Mouse (Mus musculus): ENCODE measurements at regions not wholly inside any gene's neighbourhood (a gene's known extent, or its start where the extent isn't known, plus 50 kb on each side); places are given as distances from the start of the nearest gene placed in this dataset.

DNA sequence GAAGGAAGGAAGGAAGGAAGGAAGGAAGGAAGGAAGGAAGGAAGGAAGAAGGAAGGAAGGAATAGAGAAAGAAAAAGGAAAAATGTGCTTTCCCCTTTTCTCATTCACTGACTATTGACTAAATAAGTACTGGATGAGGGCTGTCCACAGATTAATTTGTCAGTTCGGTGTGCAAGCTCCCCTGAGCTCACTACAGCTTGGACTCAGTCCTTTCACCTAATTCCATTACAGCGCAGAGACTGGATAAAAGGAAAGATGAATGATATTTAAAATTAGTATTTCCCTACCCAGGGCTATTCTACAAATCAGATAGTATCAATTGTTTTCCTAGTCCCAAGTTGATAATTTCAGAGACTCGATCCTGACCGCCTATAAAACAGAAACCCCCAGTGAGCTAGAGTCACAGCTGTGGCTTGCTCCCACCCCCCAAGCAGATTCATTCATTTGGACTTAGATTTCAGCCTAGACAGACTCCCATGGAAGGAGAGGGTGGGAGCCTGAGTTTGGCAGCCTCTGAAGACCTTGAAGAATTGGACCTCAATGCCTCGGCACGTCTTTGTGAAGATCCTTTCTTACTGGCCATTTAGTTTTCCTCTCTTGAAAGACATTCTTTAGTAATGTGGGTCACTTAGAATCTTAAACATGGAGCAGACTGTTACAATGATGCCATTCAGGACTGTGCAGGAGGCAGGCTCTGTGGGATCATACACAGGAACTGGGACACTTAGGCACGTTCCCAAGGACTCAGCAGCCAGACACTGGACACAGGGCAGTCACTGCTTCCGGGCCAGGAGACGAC, 179.2 kb upstream of the Pabpc6 start:
- DNase-seq (ENCODE audit: extremely low spot score), result no peak

DNA sequence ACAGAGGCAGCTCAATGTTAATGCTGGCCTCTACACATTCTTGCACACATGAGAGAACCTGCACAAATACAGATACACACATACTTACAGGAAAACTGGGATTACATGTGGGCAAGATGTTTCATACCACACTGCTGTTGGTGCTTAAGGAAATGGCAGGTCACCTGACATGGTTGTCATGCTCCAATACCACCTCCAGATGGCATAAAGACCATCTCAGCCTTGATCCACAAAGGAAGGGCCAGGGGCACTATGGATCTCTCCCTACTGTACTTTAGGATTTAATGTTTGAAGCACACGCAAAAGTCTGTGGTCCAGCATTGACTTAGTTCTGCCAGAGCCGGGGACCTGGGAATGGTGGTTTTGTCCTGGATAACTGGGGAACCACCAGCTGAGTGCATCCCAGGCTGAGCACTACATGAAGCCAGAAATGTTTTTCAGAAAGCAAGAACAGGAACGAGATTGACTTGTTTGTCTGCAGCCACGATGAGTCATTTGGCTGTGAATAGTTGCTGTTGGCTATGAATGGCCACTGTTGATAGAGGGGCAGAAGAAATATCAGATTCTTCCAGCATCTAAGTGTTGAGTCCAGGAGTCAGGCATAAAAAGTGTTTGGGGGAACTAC, 176.0 kb upstream of the Pabpc6 start:
- no peak for DNase-seq (ENCODE audit: extremely low spot score)

DNA sequence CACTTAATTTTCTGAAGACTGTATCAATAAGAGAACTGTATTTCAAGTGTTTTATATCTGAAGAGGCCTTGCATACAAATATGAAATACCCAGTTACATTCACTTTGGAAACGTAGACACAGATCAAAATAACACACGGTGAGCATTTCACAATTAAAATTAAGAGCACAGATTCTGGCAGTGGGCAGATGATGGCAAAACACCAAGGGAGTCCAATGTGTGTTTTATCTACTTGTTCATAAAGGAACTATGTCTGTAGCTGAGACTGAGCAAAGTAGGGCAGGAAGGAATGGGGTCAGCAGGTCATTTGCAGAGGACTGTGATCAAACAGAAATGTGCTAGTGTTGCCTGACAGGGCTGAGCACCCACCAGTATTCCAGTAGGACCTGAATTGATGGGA, 171.6 kb upstream of the Pabpc6 start:
- DNase-seq (ENCODE audit: extremely low spot score), result no peak

- DNase-seq (ENCODE audit: extremely low spot score), result no peak
These were observed 169.7 kb upstream of the Pabpc6 start for GRCm38 (mm10) chr17:9839256-9839655.

- no peak for DNase-seq (ENCODE audit: extremely low spot score)
These were observed 167.7 kb upstream of the Pabpc6 start for GRCm38 (mm10) chr17:9836995-9837842.

GRCm38 (mm10) chr17:9829895-9830294, 160.4 kb upstream of the Pabpc6 start:
- no peak for DNase-seq (ENCODE audit: extremely low spot score)

DNA sequence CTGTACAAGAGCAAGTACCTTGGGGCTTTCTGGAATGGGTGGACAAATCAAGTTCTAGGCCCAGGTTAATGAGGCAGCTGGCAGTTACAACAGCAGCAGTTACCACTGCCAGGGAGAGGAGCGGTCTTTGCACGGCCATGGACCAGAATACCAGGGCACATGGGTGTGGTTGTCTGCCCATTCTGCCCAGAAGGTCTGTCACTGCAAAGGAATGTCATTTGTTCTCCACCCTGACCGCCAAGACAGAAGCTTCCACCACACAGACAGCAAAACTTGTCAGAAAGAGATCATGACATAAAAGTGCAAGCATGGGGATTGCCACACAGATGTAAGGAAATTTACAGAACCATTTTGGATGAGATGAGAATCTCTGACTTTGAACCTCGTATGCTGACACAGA, 151.8 kb upstream of the Pabpc6 start:
- DNase-seq (ENCODE audit: extremely low spot score), result no peak

GRCm38 (mm10) chr17:9817056-9817455, 147.5 kb upstream of the Pabpc6 start:
- no peak for DNase-seq (ENCODE audit: extremely low spot score)

DNA sequence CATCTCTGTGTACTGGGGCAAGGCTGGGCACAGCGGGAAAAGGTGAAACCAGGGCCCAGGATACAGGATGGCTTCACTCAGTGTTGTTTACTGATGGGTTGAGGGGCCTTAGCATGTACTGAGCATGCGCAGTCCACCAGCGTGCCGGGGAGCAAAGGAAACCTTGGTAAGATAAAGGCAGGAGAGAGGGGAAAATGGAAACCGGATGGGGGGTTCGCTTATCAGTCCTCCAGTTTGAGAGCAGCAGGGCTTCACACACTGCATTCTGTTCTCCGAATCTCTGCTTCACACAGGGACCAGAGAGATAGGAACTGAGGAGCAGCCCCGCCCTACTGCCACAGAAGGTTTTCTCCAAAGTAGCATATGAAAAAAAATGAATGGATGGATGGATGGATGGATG, 127.6 kb upstream of the Pabpc6 start:
- DNase-seq (ENCODE audit: extremely low spot score), result no peak

- DNase-seq (ENCODE audit: extremely low spot score), result no peak
These were observed 126.9 kb upstream of the Pabpc6 start for GRCm38 (mm10) chr17:9796225-9796988.

DNA sequence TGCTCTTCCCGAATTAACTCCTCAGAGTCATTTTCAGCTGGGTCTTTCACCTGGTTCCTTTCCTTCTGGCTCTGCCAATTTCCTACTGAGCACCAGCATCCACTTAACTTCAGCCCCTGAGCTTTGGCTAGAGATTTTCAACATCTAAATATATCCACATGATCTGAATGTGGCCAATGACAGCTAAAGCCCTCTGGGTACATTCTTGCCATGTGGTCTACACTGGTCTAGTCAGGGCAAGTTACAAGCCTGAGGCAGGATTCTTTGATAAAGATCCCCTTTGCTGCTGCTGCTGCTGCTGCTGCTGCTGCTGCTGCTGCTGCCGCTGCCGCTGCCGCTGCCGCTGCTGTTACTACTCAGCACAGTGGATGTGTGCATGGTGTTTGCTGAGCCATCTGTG, 109.3 kb upstream of the Pabpc6 start:
- DNase-seq (ENCODE audit: extremely low spot score), result no peak

DNA sequence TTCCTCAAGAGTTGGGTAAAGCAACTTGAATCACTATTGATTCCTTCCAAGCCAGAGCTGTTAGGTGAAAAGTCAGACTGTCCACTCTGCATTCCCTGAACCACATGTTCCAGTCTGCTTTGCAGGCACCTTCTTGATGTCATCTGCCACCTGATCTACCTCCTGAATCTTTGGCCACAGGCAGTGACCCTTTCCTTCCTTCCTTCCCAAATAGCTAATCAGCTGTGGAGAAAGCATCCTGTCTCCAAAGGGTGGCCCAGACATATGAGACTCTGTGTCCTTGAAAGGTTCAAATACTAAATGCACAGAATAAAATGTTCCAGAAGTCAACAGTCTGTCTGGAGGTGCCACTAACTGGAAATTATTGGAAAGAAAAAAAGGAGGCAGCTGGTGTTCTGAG, 107.6 kb upstream of the Pabpc6 start:
- DNase-seq (ENCODE audit: extremely low spot score), result no peak

DNA sequence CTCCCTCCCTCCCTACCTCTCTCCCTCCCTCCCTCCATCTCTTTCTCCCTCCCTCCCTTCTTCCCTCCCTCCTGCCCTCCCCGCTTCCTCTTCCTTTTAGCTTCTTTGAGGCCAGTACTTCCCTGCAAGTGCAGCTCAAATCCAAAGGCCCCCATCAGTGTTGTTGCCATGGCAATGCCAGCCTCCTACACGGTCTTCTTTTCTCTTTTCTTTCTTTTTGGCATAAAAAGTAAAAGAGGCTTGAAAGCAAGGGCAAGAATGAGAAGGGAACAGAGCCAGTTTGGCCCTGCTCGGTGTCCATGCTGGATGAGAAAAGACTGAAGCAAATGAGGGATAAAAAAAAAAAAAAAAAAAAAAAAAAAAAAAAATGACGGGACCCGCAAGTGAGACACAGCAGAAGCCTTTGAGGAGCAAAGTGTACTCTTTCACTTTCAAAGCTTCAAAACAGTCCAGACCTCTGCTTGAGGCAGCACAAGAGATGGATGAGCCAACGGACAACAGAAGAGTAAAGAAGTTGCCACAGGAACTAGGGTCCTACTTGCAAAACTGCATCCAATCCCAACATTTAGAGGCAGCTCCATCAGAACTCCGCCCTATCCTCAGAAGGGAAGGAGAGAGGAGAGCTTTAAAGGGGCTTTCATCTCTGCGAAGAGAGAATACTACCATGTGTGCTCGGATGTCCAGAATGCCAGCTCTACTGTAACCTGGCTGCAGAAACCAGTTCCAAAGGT, 106.9 kb upstream of the Pabpc6 start:
- DNase-seq (ENCODE audit: extremely low spot score), result no peak

DNA sequence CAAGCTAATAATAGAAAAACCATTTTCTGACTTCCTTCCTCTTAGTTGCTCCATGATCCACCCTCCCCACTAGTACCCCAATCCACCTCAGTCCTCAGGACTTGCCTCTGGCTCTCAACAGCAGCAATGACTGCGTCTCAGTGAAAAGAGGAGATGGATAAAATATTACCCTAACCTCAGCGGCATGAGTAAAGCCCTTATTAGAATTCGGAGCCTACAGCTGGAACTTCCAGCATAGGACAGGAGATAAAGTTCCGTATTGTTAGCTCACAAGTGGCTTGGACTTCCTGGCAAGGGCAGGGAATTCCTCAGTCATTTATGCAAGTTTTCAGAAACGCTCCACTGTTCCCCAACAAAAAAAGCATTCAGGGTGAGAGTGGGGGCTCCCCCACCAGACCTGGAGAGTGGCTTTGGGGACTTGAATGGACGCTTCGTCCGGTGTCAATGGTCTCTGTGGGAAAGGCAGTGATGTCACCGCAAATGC, 106.2 kb upstream of the Pabpc6 start:
- DNase-seq (ENCODE audit: extremely low spot score), result no peak

- no peak for DNase-seq (ENCODE audit: extremely low spot score)
These were observed 105.5 kb upstream of the Pabpc6 start for GRCm38 (mm10) chr17:9774740-9775629.

DNA sequence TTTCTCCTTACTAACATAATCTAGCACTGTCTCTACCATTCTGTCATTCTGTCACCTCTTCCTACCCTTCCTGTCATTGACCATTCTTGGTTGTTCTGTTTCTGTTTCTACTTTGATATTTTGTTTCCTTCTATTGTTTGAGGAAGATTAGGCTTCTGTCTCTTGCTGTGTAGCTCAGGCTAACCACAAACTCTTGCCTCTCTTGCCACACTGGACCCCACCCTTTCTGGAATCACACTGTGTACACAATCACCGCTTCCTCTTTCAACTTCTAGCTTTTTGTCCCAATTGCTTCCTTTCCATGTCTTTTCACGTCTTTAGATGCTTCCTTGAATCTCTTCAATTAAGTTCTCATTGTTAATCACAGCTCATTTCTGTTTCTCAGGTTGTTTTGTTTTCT, 104.2 kb upstream of the Pabpc6 start:
- DNase-seq (ENCODE audit: extremely low spot score), result no peak

DNA sequence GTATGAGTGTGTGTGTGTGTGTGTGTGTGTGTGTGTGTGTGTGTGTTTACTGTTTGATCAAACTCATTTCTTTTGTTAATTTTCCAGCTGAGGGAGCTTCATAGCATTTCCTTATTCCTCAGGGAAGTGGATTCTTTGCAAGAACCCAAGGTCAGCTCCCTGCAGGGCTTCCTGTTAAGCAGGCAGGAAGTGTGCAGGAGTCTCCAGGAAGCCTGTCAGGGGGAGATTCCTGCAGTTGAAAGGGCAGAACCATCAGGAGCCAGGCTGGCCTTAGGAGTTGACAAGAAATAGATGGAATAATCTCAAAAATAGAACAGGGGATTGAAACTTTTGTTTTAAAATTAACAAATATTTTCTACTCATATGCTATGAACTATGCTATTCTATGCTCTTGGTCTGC, 98.8 kb upstream of the Pabpc6 start:
- no peak for DNase-seq (ENCODE audit: extremely low spot score)

GRCm38 (mm10) chr17:9765680-9766250, 96.2 kb upstream of the Pabpc6 start:
- DNase-seq (ENCODE audit: extremely low spot score), result no peak

- DNase-seq (ENCODE audit: extremely low spot score), result peak; percentile 73
These were observed 95.3 kb upstream of the Pabpc6 start for GRCm38 (mm10) chr17:9764701-9765359.
